Mouse (Mus musculus) forebrain, embryonic 13.5 days (tissue): ENCODE measurements around the gene Mettl14. TPM values are rescaled to one million over a fixed set of nuclear protein-coding genes. Genes with fewer than 3 reads are reported as not detected.

Experiments used
- ATAC-seq: fragments of 200-750 bp; cut with Nextera tagmentation; 2 replicates; pipeline ENCODE4 v1.8.0; 2017
- H3K27ac ChIP-seq: fragments of 300-500 bp; sonication (generic); 2 replicates; pipeline ENCODE4 v1.5.1; 2015; ENCODE audit warnings: inconsistent platforms, mild to moderate bottlenecking, moderate library complexity
- H3K27me3 ChIP-seq: fragments of 300-500 bp; sonication (generic); 2 replicates; pipeline ENCODE4 v1.6.1; 2015; ENCODE audit warnings: mild to moderate bottlenecking, inconsistent platforms
- H3K36me3 ChIP-seq: fragments of 300-500 bp; sonication (generic); 2 replicates; pipeline ENCODE4 v1.6.1; 2015; ENCODE audit warnings: mild to moderate bottlenecking, inconsistent platforms; ENCODE audit not compliant: poor library complexity, severe bottlenecking
- H3K4me1 ChIP-seq: fragments of 300-500 bp; sonication (generic); 2 replicates; pipeline ENCODE4 v1.6.1; 2015; ENCODE audit warnings: inconsistent platforms
- H3K4me2 ChIP-seq: fragments of 300-500 bp; sonication (generic); 2 replicates; pipeline ENCODE4 v1.6.1; 2015; ENCODE audit warnings: inconsistent platforms, mild to moderate bottlenecking, moderate library complexity
- H3K4me3 ChIP-seq: fragments of 300-500 bp; sonication (generic); 2 replicates; pipeline ENCODE4 v1.5.1; 2015; ENCODE audit warnings: mild to moderate bottlenecking, inconsistent platforms
- H3K9ac ChIP-seq: fragments of 300-500 bp; sonication (generic); 2 replicates; pipeline ENCODE4 v1.6.1; 2015; ENCODE audit warnings: mild to moderate bottlenecking, inconsistent platforms
- H3K9me3 ChIP-seq: fragments of 300-500 bp; sonication (generic); replicated peaks from 2 replicates; pipeline ENCODE4 v1.6.1; 2016; ENCODE audit warnings: inconsistent platforms
- WGBS: fragments of 180-500 bp; shearing (Covaris S2); methylation state at CpG from one replicate; pipeline ENCODE4 v1.1.7; 2015; 5-methylcytosine and 5-hydroxymethylcytosine counted together
- polyA plus RNA-seq: library from polyadenylated mRNA; unstranded; fragments of >200 nt; fragmentation: Nextera tagmentation; extraction: Ambion mirVana; gene quantifications from 2 replicates; pipeline ENCODE4 v1.2.1, GENCODE M21; 2015

The Mettl14 gene
- polyA plus RNA-seq, 1 experiment from 2014 or later: 33.0 TPM

GRCm38 (mm10) chr3:123353183-123353582, 32.7 kb downstream of the Mettl14 start:
- no peaks in the 10 kb centered on the region for H3K27me3 ChIP-seq
- H3K36me3 ChIP-seq: no peaks in the 10 kb centered on the region
- ATAC-seq: 0 out of 2 replicates have a peak, but pooled peaks have one; percentile 16
- no peaks in the 10 kb centered on the region for H3K4me1 ChIP-seq
- H3K9ac ChIP-seq: no peak overlapping the region
- 67% methylated on average over 6 of the region's 6 CpGs for WGBS
- no peak overlapping the region for H3K4me3 ChIP-seq
- H3K9me3 ChIP-seq: no peaks in the 10 kb centered on the region
- H3K27ac ChIP-seq: no peak overlapping the region
- no peak overlapping the region for H3K4me2 ChIP-seq

- Histone ChIP-seq H3K36me3 (no peaks in the 10 kb centered on the region), H3K27ac (no peak overlapping the region), H3K4me1 (no peaks in the 10 kb centered on the region), H3K9ac (no peak overlapping the region), H3K9me3 (no peaks in the 10 kb centered on the region), H3K27me3 (no peaks in the 10 kb centered on the region), H3K4me3 (no peak overlapping the region), H3K4me2 (no peak overlapping the region)
- ATAC-seq: no peak
- 80% methylated on average over 2 of the region's 2 CpGs for WGBS
Measured at GRCm38 (mm10) chr3:123351519-123351918, 34.4 kb downstream of the Mettl14 start.

GRCm38 (mm10) chr3:123350602-123351001, 35.3 kb downstream of the Mettl14 start:
- no peaks in the 10 kb centered on the region for H3K4me1 ChIP-seq
- no peak for ATAC-seq
- no peaks in the 10 kb centered on the region for H3K9me3 ChIP-seq
- H3K4me2 ChIP-seq: no peak overlapping the region
- H3K27me3 ChIP-seq: no peaks in the 10 kb centered on the region
- 88% methylated on average over 8 of the region's 8 CpGs for WGBS
- no peak overlapping the region for H3K4me3 ChIP-seq
- H3K9ac ChIP-seq: no peak overlapping the region
- no peak overlapping the region for H3K27ac ChIP-seq
- H3K36me3 ChIP-seq: no peaks in the 10 kb centered on the region

- no peaks in the 10 kb centered on the region for H3K27me3 ChIP-seq
- H3K4me3 ChIP-seq: no peak overlapping the region
- WGBS: 84% methylated on average over 12 of the region's 12 CpGs
- H3K9ac ChIP-seq: no peak overlapping the region
- no peaks in the 10 kb centered on the region for H3K9me3 ChIP-seq
- H3K27ac ChIP-seq: no peak overlapping the region
- peak; percentile 67; the same call in 1 of the 2 replicates for ATAC-seq
- H3K4me2 ChIP-seq: no peak overlapping the region
- no peaks in the 10 kb centered on the region for H3K36me3 ChIP-seq
- no peaks in the 10 kb centered on the region for H3K4me1 ChIP-seq
Measured at GRCm38 (mm10) chr3:123348080-123348802, 37.7 kb downstream of the Mettl14 start.

GRCm38 (mm10) chr3:123343690-123344089, 42.2 kb downstream of the Mettl14 start:
- Histone ChIP-seq H3K9me3 (no peaks in the 10 kb centered on the region), H3K4me3 (no peak overlapping the region), H3K36me3 (no peaks in the 10 kb centered on the region), H3K4me2 (no peak overlapping the region), H3K27me3 (no peaks in the 10 kb centered on the region), H3K4me1 (no peaks in the 10 kb centered on the region), H3K27ac (no peak overlapping the region), H3K9ac (no peak overlapping the region)
- WGBS: 85% methylated on average over 6 of the region's 6 CpGs
- ATAC-seq: no peak

- H3K4me2 ChIP-seq: no peak overlapping the region
- no peak overlapping the region for H3K9ac ChIP-seq
- H3K9me3 ChIP-seq: no peaks in the 10 kb centered on the region
- no peaks in the 10 kb centered on the region for H3K36me3 ChIP-seq
- no peak for ATAC-seq
- WGBS: 87% methylated on average over 2 of the region's 2 CpGs
- H3K4me1 ChIP-seq: no peaks in the 10 kb centered on the region
- no peak overlapping the region for H3K4me3 ChIP-seq
- no peak overlapping the region for H3K27ac ChIP-seq
- H3K27me3 ChIP-seq: no peaks in the 10 kb centered on the region
Measured at GRCm38 (mm10) chr3:123341049-123341448, 44.9 kb downstream of the Mettl14 start.

- Histone ChIP-seq H3K4me2 (no peak overlapping the region), H3K4me1 (no peaks in the 10 kb centered on the region), H3K4me3 (no peak overlapping the region), H3K27ac (no peak overlapping the region), H3K36me3 (no peaks in the 10 kb centered on the region), H3K9ac (no peak overlapping the region), H3K27me3 (no peaks in the 10 kb centered on the region), H3K9me3 (no peaks in the 10 kb centered on the region)
- 73% methylated on average over 12 of the region's 12 CpGs for WGBS
- no peak for ATAC-seq
Measured at GRCm38 (mm10) chr3:123338666-123339195, 47.2 kb downstream of the Mettl14 start.

- no peak for ATAC-seq
Measured at GRCm38 (mm10) chr3:123337853-123338252, 48.1 kb downstream of the Mettl14 start.

GRCm38 (mm10) chr3:123336951-123337350, 49.0 kb downstream of the Mettl14 start:
- Histone ChIP-seq H3K27me3 (no peaks in the 10 kb centered on the region), H3K4me2 (no peak overlapping the region), H3K9me3 (no peaks in the 10 kb centered on the region), H3K4me1 (no peaks in the 10 kb centered on the region), H3K4me3 (no peak overlapping the region), H3K36me3 (no peaks in the 10 kb centered on the region), H3K27ac (no peak overlapping the region), H3K9ac (no peak overlapping the region)
- 78% methylated on average over 5 of the region's 5 CpGs for WGBS
- no peak for ATAC-seq

More at GRCm38 (mm10) chr3:123337853-123338252, 48.1 kb downstream of the Mettl14 start:
- Histone ChIP-seq H3K27ac (no peak overlapping the region), H3K9me3 (no peaks in the 10 kb centered on the region), H3K4me3 (no peak overlapping the region), H3K4me1 (no peaks in the 10 kb centered on the region), H3K36me3 (no peaks in the 10 kb centered on the region), H3K27me3 (no peaks in the 10 kb centered on the region), H3K9ac (no peak overlapping the region), H3K4me2 (no peak overlapping the region)
- WGBS: 81% methylated on average over 6 of the region's 6 CpGs

GRCm38 (mm10) chr3:123336455-123336854, 49.5 kb downstream of the Mettl14 start:
- H3K4me1 ChIP-seq: no peaks in the 10 kb centered on the region
- 77% methylated on average over 7 of the region's 7 CpGs for WGBS

GRCm38 (mm10) chr3:123335480-123335879, 50.4 kb downstream of the Mettl14 start:
- 72% methylated on average over 3 of the region's 3 CpGs for WGBS
- no peaks in the 10 kb centered on the region for H3K27me3 ChIP-seq
- no peak overlapping the region for H3K27ac ChIP-seq
- no peak overlapping the region for H3K4me3 ChIP-seq
- H3K9me3 ChIP-seq: no peaks in the 10 kb centered on the region
- ATAC-seq: no peak
- no peak overlapping the region for H3K9ac ChIP-seq
- H3K4me2 ChIP-seq: no peak overlapping the region
- H3K4me1 ChIP-seq: no peaks in the 10 kb centered on the region
- H3K36me3 ChIP-seq: no peaks in the 10 kb centered on the region

More at GRCm38 (mm10) chr3:123336455-123336854, 49.5 kb downstream of the Mettl14 start:
- H3K36me3 ChIP-seq: no peaks in the 10 kb centered on the region
- H3K27ac ChIP-seq: no peak overlapping the region
- H3K4me3 ChIP-seq: no peak overlapping the region
- H3K9ac ChIP-seq: no peak overlapping the region
- H3K4me2 ChIP-seq: no peak overlapping the region
- ATAC-seq: no peak
- no peaks in the 10 kb centered on the region for H3K27me3 ChIP-seq
- H3K9me3 ChIP-seq: no peaks in the 10 kb centered on the region

- 77% methylated on average over 7 of the region's 7 CpGs for WGBS
- ATAC-seq: no peak
Measured at GRCm38 (mm10) chr3:123334947-123335346, 51.0 kb downstream of the Mettl14 start.

GRCm38 (mm10) chr3:123333055-123333424, 52.9 kb downstream of the Mettl14 start:
- WGBS: 69% methylated on average over 4 of the region's 4 CpGs
- Histone ChIP-seq H3K9ac (no peak overlapping the region), H3K27me3 (no peaks in the 10 kb centered on the region), H3K4me3 (no peak overlapping the region), H3K9me3 (no peaks in the 10 kb centered on the region), H3K27ac (no peak overlapping the region), H3K4me2 (no peak overlapping the region), H3K36me3 (no peaks in the 10 kb centered on the region), H3K4me1 (no peaks in the 10 kb centered on the region)
- no peak for ATAC-seq

More at GRCm38 (mm10) chr3:123334947-123335346, 51.0 kb downstream of the Mettl14 start:
- Histone ChIP-seq H3K27me3 (no peaks in the 10 kb centered on the region), H3K9ac (no peak overlapping the region), H3K4me2 (no peak overlapping the region), H3K27ac (no peak overlapping the region), H3K36me3 (no peaks in the 10 kb centered on the region), H3K9me3 (no peaks in the 10 kb centered on the region), H3K4me1 (no peaks in the 10 kb centered on the region), H3K4me3 (no peak overlapping the region)
